Mouse (Mus musculus) adrenal gland, adult 8-10 months (tissue): Measurements from ENCODE around the gene Ddr1. TPM values are rescaled to one million over a fixed set of nuclear protein-coding genes. Genes with fewer than 3 reads are reported as not detected.

Source experiments
- DNase-seq: peaks from one replicate; pipeline ENCODE4 v3.0.0; 2022
- total RNA-seq, 4 experiments: library from RNA; stranded (reverse); gene quantifications; 2 replicates each; pipeline ENCODE4 v1.2.4; 2022

The Ddr1 gene
- total RNA-seq, 4 experiments from 2014 or later = 40.1 to 81.5 (median 56.4) TPM

DNA sequence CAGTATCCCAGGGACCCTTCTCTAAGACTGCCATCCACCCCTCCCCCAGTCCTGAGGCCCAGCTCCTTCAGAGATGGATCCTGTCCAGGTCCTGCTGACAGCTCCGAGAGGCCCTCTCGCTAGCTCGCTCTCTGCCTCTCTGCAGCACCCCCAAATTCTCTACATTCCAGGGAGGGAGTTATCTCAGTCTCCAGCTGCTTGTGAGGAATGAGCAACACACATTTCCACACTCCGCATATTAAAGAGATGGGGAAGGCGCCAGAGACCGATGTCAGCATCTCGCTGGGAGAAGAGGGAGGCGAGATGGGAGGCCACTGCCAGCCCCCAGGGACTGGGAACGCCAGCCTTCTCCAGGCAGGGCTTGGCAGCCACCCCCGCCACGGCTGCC lies 15.9 kb upstream of the Ddr1 start:
- DNase-seq = no peak

DNA sequence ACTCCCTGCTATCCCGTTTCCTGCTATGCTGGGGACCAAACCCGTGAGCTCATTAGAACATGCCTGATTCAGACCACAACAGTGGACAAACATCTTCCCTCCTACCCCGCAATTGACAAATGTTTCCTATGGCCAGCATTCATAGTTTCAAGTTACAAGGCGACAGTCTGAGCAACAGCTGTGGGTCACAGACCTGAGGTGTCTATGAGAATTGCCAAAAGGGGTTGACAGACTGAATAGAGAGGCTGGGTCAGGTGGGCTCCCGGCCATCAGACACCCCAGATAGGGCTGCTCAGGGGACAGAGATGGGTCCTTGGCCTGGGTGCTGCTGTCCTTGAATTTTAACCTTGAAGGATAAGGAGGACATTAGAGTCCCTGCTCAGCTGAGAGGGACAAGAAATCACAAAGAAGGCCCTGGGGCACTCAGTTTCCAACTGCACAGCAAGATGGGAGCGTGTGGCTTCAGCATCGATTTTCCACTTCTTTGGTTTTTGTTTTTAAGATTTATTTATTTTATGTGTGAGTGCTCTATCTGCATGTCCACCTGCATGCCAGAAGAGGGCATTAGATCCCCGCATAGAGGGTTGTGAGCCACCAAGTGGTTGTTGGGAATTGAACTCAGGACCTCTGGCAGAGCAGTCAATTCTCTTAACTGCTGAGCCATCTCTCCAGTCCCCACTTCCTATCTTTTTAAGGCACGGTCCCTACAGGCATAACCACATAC lies 15.4 kb upstream of the Ddr1 start:
- no peak for DNase-seq

DNA sequence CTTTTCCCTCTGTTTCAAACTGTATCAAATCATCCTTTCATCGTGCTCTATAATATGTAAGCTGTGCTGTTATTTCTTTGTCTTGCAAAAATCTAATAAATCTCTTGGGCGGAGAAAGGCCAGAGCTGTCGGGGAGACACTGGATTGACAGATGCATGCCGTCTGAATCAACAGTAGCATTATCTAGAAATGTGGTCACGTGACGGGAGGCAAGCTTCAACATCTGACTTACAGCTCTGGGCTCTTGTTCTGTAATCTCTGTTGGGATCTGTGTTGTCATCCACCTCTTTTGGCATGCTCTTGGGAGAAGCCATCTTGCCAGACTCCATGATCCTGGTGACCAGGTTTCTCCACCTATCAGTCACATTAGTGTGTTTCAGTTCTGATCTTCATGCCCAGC lies 12.7 kb upstream of the Ddr1 start:
- DNase-seq = no peak

DNA sequence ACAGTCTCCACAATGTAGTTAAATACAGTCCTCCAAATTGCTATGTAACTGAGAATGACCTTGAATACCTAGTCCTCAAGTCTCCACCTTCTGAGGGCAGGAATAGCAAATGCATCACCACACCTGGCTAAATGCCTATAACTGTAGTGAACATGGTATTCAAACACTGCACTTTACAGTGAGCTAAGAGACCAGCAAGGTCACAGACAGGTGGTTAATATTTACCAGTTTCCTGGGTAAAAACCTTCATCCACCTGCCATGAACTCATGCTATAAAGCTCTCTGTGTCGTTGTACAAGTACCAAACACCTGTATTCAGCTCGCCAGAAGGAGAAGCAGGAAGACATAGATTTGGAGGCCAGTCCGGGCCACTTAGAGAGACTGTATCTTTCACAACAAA lies 11.7 kb upstream of the Ddr1 start:
- DNase-seq = no peak

DNA sequence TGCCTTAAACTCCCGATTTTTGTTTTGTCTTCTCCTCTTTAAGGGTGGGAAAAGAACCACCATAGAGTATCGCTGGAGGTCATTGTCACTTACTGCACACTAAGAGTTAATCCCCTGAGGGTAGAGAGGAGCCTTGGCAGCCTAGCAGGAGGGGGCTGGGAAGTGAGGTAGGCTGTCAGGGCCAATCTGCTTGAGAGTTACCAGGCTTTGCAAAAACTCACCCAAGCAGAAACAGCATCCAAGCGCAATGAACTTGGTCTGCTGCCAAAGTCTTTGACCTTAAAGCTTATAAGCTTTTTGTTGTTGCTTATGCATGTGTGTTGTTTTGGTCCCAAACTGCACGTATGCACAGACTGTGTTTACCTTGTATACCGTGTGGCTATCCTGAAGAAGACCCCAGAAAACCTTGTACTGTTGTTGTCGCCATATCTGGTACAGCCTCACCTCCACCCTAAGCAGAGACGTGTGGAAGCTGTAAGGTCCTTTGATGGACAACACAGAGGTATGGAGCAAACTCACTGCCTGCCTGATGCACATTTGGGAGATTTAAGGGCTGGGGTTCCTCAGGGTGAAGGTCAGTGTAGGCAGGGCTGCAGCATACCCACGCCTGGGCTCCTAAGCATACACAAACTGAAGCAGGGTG lies 6.4 kb upstream of the Ddr1 start:
- DNase-seq = peak; percentile 40

DNA sequence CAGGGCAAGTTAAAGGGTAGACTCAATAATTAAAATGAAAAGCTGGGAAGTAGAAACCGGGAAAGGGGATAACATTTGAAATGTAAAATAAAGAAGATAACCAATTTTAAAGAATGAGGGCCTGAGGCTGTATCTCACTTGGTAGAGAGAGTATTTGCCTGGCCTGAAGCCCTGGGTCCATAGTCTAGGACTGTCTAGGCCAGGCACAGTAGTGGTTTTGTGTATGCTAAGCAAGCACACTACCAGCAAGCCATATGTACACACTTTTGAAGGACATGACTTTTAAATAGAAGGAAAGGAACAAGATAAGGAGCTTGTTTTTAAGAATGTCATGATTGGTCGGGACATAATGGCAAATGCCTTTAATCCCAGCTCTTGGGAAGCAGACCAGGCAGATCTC lies 4.2 kb upstream of the Ddr1 start:
- no peak for DNase-seq

DNA sequence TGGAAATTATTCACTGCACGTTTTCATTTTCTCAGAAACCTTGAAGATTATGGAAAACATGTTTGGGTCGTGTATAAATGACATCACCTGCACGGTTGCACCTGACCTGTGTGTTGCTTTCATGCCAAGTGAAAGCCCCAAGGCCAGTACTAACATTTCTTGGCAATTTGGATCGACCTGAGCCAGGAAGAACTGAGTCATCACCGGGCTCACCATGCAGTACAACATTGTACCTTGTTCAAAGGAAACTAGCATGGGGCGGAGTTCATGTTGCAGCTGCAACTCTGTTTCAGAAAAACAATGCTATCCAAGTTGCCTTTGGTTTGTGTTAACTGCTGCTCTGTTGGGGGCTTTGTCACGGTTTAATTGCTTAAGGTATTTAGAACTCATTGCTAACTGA lies 3.5 kb upstream of the Ddr1 start:
- peak; percentile 56 for DNase-seq

DNA sequence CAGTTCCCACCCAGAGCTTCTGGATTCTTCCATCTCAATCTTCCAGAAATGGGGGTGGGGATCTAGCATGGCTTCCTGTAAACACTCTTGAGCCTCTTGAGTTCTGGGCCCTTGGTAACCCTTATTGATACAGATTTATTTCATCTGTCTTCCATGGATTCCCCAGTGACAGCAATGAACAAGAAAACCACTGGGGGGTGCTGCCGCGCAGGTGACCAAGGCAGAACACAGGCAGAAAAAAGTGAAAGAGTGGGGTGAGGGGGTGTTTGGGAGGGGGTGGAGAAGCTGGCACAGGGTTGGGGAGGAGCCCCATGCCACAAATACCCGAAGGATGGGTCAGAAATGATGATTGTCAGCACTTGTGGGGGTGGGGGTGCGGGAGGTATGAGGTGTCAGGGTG lies 1.4 kb upstream of the Ddr1 start:
- no peak for DNase-seq

DNA sequence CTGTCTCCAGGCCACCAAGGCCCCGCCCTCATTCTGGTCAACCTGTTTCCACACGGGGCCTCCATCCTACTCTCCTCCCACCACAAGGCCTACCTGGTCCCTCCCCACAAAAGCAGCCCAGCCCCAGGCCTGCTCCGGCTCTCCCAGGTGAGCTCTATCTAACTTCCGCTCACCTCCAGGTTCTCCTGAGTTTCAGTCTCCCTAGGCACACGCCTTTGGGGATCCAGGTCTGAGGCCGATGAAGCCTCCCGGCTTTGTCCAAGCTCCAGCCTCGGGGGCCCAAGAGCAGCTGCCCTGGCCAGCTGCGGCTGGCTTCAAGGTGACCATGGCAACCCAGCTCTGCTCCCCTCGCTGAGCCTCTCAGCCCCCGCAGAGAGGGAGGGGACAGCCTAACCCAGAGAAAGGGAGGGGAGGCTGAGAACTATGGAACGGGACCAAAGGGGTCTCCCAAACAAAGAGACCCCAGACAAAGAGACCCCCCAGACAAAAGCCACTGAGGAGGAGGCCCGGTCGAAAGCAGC lies 610 bp downstream of the Ddr1 start:
- no peak for DNase-seq

DNA sequence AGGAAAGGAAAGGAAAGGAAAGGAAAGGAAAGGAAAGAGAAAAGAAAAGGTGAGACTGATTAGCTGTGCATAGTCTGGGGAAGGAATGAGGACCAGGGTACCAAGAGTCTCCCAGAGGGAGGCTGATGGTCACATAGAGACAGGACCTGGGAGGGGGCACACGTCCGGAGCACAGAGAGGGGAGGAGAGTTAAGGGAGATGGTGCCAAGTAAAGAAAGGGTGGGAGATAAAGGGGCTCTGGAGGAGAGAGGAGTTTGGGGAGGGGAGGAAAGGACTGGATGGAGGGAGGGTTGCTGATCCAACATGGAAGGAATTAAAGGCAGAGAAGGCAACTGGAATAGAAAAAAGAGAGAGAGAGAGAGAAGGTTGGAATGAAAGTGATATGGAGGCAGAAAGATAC lies 1.4 kb downstream of the Ddr1 start:
- no peak for DNase-seq

DNA sequence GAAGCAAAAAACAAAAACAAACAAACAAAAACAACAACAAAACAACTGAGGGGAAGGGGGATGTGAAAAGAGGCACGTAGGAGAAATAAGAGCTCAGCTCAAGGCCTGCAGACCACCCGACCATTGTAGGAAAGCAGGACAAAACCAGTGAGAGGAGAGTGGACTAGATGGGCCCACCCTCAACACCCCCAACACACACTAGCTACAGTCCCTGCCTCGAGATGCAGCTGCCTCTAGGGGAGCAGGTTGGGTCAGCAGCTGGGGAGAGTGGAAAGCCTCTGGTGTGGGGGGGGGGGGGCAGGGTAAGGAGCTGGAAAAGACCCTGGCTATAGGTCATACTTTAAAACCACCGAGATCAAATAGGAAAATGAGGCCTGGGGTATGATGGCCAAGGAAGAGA lies 1.8 kb downstream of the Ddr1 start:
- DNase-seq = no peak

DNA sequence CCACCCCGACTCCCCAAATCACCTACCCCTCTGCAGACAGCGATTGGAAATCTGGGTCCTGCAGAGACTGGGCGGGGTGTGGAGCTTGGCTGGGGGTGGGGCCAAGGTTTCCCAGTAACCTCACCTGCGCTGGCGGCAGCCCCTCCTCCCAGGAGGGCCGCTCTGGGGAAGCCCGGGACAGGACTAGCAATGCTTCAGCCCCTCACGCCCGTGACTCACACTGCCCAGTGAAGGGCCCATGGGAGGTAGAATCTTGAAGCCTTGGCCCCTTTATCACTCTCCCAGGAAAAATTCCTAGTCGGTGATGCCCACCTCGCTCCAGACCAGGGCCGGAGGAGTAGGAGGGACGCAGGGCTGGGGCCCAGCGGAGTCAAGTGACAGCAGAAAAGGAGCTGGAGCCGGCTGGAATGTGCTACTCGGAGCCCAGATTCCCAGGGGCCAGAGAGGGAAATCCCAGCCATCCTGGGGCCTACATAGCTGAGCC lies 2.4 kb downstream of the Ddr1 start:
- DNase-seq = peak; percentile 25

DNA sequence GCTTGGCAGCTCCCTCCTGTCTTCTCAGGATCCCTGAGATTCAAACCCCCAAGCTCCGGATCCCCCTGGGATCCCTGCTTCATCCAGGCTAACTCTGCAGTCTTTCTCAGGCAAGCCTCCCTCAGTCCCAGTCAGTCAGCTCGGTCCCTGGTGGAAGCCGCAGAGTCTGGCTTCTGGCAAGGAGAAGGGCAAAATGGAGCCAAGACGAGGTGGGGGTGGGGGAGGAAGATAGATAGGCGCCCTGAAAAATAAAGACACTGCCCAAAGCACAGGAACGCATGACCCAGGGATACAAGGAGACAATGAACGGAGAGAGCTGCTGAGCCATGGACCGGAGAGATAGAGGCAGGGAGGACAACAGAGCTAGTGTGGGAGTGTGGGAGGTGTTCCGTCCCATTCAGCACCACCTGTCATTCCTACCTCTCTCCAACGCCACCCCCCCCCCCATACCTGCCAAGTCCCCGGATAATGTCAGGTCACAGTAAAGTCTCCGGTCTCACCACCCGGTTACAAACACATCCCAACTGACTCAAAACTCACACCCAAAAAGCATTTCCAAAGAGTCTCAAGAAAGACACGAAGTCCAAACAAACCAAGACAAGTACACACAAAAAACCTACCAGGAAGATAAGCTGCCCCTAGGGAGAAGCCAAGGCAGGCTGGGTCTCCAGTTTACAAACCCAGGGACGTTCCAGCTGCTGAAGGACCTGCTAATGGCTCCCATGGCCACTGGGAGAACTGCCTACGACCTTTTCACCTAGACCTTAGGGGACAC lies 3.0 kb downstream of the Ddr1 start:
- DNase-seq = no peak

DNA sequence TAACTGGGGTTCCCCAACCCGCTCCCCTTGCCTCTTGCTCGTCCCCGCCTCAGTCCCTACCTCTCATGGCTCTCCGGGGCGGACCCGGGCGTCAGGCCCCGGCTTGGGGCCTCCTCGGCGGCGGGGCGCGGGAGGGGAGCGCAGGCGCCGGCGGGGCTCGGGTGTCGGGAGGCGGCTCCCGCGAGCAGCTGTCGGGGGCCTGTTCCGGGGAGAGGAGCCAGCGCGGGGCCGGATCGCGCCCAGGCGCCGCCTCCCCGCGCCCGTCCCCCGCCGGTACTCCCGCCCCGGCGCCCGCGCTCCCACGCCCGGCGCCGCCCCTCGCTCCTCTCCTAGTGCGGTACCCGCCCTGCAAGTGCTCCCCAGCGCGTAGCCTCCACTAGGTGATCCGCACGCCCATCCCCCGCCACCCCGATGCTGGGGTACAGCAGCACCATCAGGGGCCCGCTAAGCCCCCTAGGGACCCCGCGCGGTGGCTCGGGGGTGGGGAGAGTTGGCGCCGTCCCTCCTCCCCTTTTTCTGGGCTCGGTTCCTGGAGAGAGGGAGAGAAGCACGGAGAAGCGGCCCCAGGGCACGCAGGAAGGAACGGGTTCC lies 4.0 kb downstream of the Ddr1 start:
- DNase-seq = peak; percentile 56

DNA sequence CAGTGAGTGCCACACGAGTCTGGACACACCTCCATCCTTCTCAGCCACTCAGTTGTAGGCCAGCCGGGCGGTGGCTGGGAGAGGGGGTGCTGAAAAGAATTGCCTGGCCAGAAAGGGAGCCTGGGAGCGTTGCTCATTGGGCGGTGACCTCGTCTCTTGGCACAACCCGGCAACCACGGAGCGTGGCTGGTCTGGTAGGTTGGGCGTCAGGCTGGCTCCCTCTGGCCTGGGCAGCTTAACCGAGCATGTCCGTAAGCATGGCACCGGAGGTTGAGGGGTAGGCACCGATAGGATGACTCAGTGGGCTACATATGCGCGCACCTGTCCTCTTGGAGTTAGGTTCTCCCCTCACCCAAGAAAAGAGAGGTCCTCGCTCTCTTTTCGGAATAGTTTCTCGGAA lies 4.5 kb downstream of the Ddr1 start:
- DNase-seq = peak; percentile 81

DNA sequence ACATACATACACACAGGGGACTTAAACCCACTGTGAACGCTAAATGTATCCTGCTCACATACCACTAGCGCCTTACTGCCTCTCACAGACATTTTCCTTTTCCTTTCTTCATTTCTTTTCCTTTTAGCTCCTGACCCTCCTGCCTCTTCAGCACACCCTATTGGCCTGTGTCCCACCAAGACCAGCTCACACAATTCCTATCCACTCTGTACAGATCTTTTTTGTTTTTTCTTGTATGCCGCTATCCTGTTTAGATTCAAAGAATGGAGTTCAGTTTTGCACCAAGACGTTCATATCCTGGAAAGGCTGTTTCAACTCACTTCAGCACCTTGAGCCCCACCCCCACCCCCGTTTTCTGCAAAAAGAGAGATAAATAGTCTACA lies 5.9 kb downstream of the Ddr1 start:
- DNase-seq = no peak

DNA sequence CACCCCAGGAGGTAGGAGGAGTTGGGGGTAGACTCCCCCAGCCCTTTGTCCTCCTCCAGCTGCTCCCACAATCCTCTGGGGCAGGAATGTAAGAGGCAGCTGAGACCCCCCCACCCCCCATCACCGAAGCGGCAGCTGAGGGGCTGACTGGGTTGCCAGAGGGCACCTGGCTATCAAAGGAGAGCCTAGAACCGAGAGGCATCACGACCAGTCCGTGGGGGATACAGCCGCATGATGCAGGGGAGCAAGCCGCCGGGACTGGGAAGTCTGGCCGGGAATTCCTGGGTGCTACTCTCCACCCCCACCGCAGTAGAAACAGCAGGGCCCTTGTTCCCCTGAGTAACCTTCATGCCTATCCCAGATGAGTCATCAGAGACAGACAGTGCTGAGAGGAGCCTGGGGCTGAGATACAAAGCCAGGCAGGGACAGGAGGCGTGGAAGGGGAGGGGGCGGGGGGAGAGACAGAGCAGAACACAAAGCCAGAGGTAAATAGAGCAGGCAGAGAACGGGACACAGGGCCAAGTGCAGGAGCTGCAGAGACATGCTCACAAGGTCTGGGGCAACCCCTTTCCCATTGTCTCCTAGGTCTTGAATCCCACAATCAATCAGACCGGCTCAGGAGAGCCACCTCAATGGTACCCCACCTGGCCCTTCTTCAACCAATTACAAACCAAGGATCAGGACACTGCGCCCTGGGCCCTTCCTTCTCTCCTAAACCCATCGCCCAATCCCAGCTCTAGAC lies 6.5 kb downstream of the Ddr1 start:
- DNase-seq = peak; percentile 67

DNA sequence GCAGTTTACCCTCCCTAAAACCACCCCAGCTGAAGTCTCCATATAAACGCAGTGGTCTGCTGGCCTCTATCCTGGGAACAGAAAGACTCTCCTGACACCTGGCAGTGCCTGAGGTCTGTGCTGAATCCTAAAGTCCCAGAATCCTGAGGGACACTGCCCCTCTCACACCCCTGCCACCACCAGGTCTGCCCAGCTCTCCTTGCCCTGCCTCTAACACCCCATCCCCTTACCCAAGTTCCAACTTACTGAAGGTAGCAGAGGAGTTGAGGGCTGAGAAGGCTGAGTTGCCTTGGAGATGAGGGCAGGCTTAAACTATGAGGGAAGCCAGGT lies 7.0 kb downstream of the Ddr1 start:
- DNase-seq = no peak

DNA sequence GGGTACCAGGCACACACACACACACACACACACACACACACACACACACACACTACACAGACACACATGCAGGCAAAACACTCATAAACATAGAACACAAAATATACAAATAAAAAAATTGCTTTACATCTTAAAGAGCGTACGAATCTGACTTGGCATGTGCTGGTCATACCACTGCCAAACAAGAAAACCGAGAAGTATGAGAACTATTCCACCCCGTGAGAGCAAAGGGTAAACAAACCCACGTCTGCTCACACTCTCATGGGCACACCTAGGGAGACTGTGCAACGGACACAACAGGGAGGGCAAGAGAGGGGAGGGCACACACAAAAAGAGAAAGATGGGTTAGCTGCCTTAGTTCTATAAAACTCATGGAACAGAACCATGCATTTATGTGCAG lies 7.7 kb downstream of the Ddr1 start:
- DNase-seq = no peak

DNA sequence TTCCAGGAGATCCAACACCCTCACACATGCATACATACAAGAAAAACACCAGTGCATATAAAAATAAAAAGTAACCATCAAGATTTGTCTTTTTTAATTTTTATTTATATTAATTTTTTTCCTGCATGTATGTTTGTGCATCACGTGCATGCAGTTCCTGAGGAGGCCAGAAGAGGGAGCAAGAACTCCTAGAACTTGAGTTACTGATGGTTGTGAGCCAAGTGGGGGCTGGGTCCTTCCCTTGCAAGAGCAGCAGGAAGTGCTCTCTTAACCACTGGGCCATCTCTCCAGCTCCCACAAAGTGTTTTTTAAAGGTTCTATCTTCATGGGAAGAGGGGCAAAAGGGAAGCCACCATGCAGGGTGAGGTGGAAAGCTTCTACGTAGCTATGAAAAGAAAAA lies 9.1 kb downstream of the Ddr1 start:
- no peak for DNase-seq

DNA sequence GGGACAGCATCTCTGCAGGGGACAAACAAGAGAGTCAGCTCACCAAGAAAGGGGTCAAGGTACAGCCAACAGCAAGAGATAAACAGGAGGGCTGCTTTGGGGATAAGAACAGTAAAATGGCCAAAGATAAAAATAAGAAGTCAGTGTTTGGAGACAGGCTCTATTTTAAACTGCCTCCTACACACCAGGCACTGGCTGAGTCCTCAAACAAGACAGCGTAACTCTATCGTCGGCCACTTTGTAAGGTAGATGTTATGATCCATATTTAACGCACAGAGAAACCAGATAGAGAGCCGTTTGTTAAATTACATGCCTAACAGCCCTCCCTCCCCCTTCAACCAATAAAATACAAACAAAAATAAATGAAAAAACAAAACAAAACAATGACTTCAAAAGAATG lies 10.5 kb downstream of the Ddr1 start:
- DNase-seq = no peak

DNA sequence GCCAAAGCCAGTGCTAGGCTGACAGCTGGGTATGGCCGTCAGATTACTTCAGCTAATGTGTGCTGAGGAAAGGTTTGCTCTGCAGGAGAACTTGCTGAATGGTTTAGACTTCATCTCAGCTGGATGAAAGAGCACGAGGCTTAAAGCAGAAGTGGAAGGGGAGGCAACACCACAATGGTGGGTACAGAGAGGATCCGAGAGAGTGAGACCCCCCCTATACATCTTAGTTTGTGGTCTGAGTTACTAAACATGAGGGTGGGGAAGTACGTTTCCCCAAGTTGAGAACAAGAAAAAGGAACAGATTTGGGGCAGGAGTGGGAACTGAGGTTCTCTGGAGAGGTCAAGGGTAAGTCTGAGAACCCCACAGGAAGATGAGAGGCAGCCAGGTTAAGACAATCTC lies 12.1 kb downstream of the Ddr1 start:
- DNase-seq = no peak

DNA sequence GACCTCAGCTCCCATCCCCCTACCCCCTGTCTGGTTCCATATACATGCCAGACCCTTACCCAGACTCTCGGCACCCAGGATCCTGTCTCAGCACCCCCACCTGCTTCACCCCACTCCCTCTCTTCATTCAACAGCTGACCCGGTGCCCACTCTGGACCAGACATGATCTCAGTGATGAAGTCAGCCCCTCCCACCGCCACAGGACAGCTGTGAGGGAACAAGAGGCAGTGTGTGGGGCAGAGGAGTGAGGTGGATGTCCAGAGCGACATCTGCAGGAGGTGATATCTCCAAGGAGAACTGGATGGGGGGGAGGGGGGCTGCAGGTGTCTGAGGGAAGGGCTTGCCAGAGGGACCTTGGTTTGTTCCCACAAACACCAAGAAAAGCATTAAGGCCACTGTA lies 12.6 kb downstream of the Ddr1 start:
- no peak for DNase-seq
